Mouse (Mus musculus) limb, embryonic 11.5 days (tissue): Measurements from ENCODE around the gene Macrod1. TPM values are rescaled to one million over a fixed set of nuclear protein-coding genes. Genes with fewer than 3 reads are reported as not detected.

Experiments used
- ATAC-seq: fragments of 200-750 bp; cut with Nextera tagmentation; 2 replicates; pipeline ENCODE4 v1.8.0; 2017; ENCODE audit warnings: low read depth; ENCODE audit not compliant: insufficient number of reproducible peaks, low FRiP score, low TSS enrichment
- DNase-seq: peaks from one replicate; pipeline ENCODE4 v3.0.0-alpha.2; 2015; ENCODE audit warnings: low spot score
- H3K27ac ChIP-seq: fragments of 300-500 bp; sonication (generic); replicated peaks from 2 replicates; pipeline ENCODE4 v1.5.1; 2014; ENCODE audit warnings: low read depth, mild to moderate bottlenecking, low read length
- H3K27me3 ChIP-seq: fragments of 300-500 bp; sonication (generic); 2 replicates; pipeline ENCODE4 v1.6.1; 2014; ENCODE audit warnings: mild to moderate bottlenecking, low read length, mixed read lengths; ENCODE audit not compliant: control insufficient read depth, insufficient read depth
- H3K36me3 ChIP-seq: fragments of 300-500 bp; sonication (generic); 2 replicates; pipeline ENCODE4 v1.6.1; 2014; ENCODE audit warnings: mild to moderate bottlenecking, low read length, moderate library complexity, mixed read lengths; ENCODE audit not compliant: control insufficient read depth, insufficient read depth
- H3K4me1 ChIP-seq: fragments of 300-500 bp; sonication (generic); 2 replicates; pipeline ENCODE4 v1.6.1; 2014; ENCODE audit warnings: low read length, mixed read lengths; ENCODE audit not compliant: control insufficient read depth, insufficient read depth
- H3K4me2 ChIP-seq: fragments of 300-500 bp; sonication (generic); 2 replicates; pipeline ENCODE4 v1.6.1; 2014; ENCODE audit warnings: low read depth, mild to moderate bottlenecking, moderate library complexity; ENCODE audit not compliant: severe bottlenecking
- H3K4me3 ChIP-seq: fragments of 300-500 bp; sonication (generic); 2 replicates; pipeline ENCODE4 v1.5.1; 2014; ENCODE audit warnings: low read depth, low read length
- H3K9ac ChIP-seq: fragments of 300-500 bp; sonication (generic); 2 replicates; pipeline ENCODE4 v1.6.1; 2014; ENCODE audit warnings: mild to moderate bottlenecking, low read length
- H3K9me3 ChIP-seq: fragments of 300-500 bp; sonication (generic); 2 replicates; pipeline ENCODE4 v1.6.1; 2016; ENCODE audit warnings: low read length; ENCODE audit not compliant: control insufficient read depth
- WGBS: fragments of 180-500 bp; shearing (Covaris S2); extraction: QIAGEN DNeasy Blood & Tissue Kit; methylation state at CpG from one replicate; pipeline ENCODE4 v1.1.7; 2014; 5-methylcytosine and 5-hydroxymethylcytosine counted together
- polyA plus RNA-seq: library from polyadenylated mRNA; unstranded; fragments of >200 nt; fragmentation: Nextera tagmentation; extraction: Ambion mirVana; gene quantifications from 2 replicates; pipeline ENCODE4 v1.2.1, GENCODE M21; 2014

Gene Macrod1
- polyA plus RNA-seq, 1 experiment from 2014 or later, result 4.1 TPM

- Histone ChIP-seq H3K4me2 (no peak within 1 kb of the TSS), H3K4me3 (no peak within 1 kb of the TSS; the same call in 1 of the 2 replicates), H3K36me3 (peaks cover 30% of the 10 kb centered on the region), H3K27ac (no peak within 1 kb of the TSS), H3K27me3 (no peaks in the 10 kb centered on the region), H3K4me1 (no peaks in the 10 kb centered on the region), H3K9me3 (no peaks in the 10 kb centered on the region), H3K9ac (no peak within 1 kb of the TSS)
- no peak for DNase-seq
- no peak for ATAC-seq
- WGBS, result 79% methylated on average over 5 of the region's 5 CpGs
Measured at GRCm38 (mm10) chr19:7019191-7019590, 37.4 kb upstream of the Macrod1 start, which contains the start of gene Fermt3. Gene Fermt3, minus strand, starts transcription at chr19:7019469.

DNA sequence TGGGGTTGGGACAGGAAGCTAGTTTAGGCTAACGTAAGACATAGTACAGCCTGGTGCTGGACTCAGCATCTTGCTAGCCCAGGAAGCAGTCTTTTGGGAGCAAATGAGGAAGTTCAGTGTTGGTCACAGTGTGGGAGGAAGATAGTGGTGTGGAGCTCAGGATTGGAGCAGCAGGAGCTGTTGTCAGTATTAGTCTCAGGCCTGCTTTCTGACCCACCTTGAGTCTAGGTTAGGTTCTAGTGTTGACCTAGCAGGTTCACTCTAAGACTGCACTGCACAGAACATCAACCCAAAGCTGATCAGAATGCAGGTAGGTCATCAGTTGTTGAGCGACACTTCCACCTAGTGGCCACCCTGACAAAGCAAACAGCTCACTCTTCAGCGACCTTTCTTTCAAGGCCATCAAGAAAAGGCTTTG is 36.4 kb upstream of the Macrod1 start:
- 63% methylated on average over 3 of the region's 3 CpGs for WGBS
- ATAC-seq (no peak), DNase-seq (peak; percentile 63)
- Histone ChIP-seq H3K27me3 (no peaks in the 10 kb centered on the region), H3K4me3 (no peak overlapping the region; the same call in 1 of the 2 replicates), H3K27ac (no peak overlapping the region), H3K4me2 (no peak overlapping the region), H3K36me3 (peaks cover 32% of the 10 kb centered on the region), H3K4me1 (no peaks in the 10 kb centered on the region), H3K9me3 (no peaks in the 10 kb centered on the region), H3K9ac (no peak overlapping the region)

DNA sequence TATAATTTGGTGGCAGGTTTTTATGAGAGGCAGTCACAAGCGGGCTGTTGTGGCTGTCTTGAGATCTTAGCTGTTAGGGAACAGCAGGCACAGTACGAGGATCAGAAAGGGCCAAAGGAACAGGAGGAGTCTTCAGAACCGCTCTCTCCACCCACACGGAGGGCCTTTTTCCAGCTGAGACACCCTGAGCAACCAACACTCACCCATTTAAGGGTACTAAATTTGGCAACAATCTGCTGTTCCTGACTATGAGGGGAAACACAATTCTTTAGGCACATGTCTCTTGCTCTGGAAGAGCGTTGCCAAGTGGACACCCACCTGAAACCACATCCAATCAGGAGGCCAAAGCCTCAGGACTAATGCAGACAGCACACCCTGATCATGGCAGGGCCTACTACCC is 27.1 kb upstream of the Macrod1 start:
- Histone ChIP-seq H3K36me3 (peaks cover 54% of the 10 kb centered on the region), H3K9ac (no peak overlapping the region; the same call in 1 of the 2 replicates), H3K4me3 (no peak overlapping the region), H3K9me3 (no peaks in the 10 kb centered on the region), H3K27me3 (no peaks in the 10 kb centered on the region), H3K4me1 (no peaks in the 10 kb centered on the region), H3K4me2 (no peak overlapping the region), H3K27ac (no peak overlapping the region)
- no peak for ATAC-seq
- 94% methylated on average over 5 of the region's 5 CpGs for WGBS
- no peak for DNase-seq

- no peak overlapping the region for H3K9ac ChIP-seq
- H3K27me3 ChIP-seq, result no peaks in the 10 kb centered on the region
- ATAC-seq (no peak), DNase-seq (no peak)
- peaks cover 47% of the 10 kb centered on the region for H3K36me3 ChIP-seq
- H3K4me3 ChIP-seq, result no peak overlapping the region
- peaks cover 5% of the 10 kb centered on the region for H3K4me1 ChIP-seq
- no peaks in the 10 kb centered on the region for H3K9me3 ChIP-seq
- no peak overlapping the region for H3K27ac ChIP-seq
- H3K4me2 ChIP-seq, result no peak overlapping the region
- WGBS, result 93% methylated on average over 5 of the region's 5 CpGs
Measured at GRCm38 (mm10) chr19:7034006-7034405, 22.6 kb upstream of the Macrod1 start.

- ATAC-seq, result no peak; the same call in 1 of the 2 replicates
- Histone ChIP-seq H3K4me3 (peak overlapping the region; percentile 98), H3K27me3 (no peaks in the 10 kb centered on the region), H3K9ac (peak overlapping the region; percentile 97), H3K27ac (peak overlapping the region; percentile 90), H3K36me3 (peaks cover 8% of the 10 kb centered on the region; the same call in 1 of the 2 replicates), H3K4me1 (peaks cover 7% of the 10 kb centered on the region), H3K9me3 (no peaks in the 10 kb centered on the region), H3K4me2 (peak overlapping the region; percentile 84)
- DNase-seq, result peak; percentile 75
- 2% methylated on average over 35 of the region's 35 CpGs for WGBS
Measured at GRCm38 (mm10) chr19:7039088-7039720, 17.4 kb upstream of the Macrod1 start.

- Histone ChIP-seq H3K4me3 (peak within 1 kb of the TSS; percentile 98), H3K4me1 (peaks cover 7% of the 10 kb centered on the region), H3K4me2 (peak within 1 kb of the TSS; percentile 84), H3K27ac (peak within 1 kb of the TSS; percentile 90), H3K9ac (peak within 1 kb of the TSS; percentile 97), H3K36me3 (peaks cover 5% of the 10 kb centered on the region; the same call in 1 of the 2 replicates), H3K9me3 (no peaks in the 10 kb centered on the region), H3K27me3 (no peaks in the 10 kb centered on the region)
- WGBS, result under 1% methylated on average over 49 of the region's 49 CpGs
- DNase-seq (peak; percentile 98), ATAC-seq (peak; percentile 99)
Measured at GRCm38 (mm10) chr19:7039841-7040636, 16.6 kb upstream of the Macrod1 start, which contains the start of gene Stip1. Gene Stip1, minus strand, starts transcription at chr19:7039967.

- Histone ChIP-seq H3K27me3 (no peaks in the 10 kb centered on the region), H3K4me1 (peaks cover 7% of the 10 kb centered on the region), H3K9me3 (no peaks in the 10 kb centered on the region), H3K27ac (peak overlapping the region; percentile 56), H3K9ac (peak overlapping the region; percentile 70), H3K4me2 (peak overlapping the region; percentile 47), H3K4me3 (peak overlapping the region; percentile 36), H3K36me3 (peaks cover under 1% of the 10 kb centered on the region; the same call in 1 of the 2 replicates)
- no peak for DNase-seq
- WGBS, result 25% methylated on average over 13 of the region's 13 CpGs
- no peak for ATAC-seq
Measured at GRCm38 (mm10) chr19:7040637-7041130, 15.9 kb upstream of the Macrod1 start.

GRCm38 (mm10) chr19:7041171-7041570 is 15.4 kb upstream of the Macrod1 start:
- ATAC-seq, result no peak
- Histone ChIP-seq H3K9ac (no peak overlapping the region), H3K27ac (no peak overlapping the region), H3K36me3 (no peaks in the 10 kb centered on the region; the same call in 1 of the 2 replicates), H3K9me3 (no peaks in the 10 kb centered on the region), H3K27me3 (no peaks in the 10 kb centered on the region), H3K4me1 (peaks cover 7% of the 10 kb centered on the region), H3K4me2 (no peak overlapping the region), H3K4me3 (no peak overlapping the region)
- no peak for DNase-seq
- 91% methylated on average over 2 of the region's 2 CpGs for WGBS
